Mouse (Mus musculus): ENCODE results near the gene 1110008P14Rik. TPM values are rescaled to one million over a fixed set of nuclear protein-coding genes. Genes with fewer than 3 reads are reported as not detected.
A peak's percentile ranks its signal among the peaks of the same experiment; 100 is the strongest.

Gene 1110008P14Rik
- polyA plus RNA-seq (2015; fragmentation: Nextera tagmentation; extraction: Ambion mirVana), result 41.5 and 41.9 TPM in 2 replicates

- H3K4me2 ChIP-seq (ENCODE audit: low read depth, low read length), result peak within 1 kb of the TSS; percentile 93
- no peaks in the 10 kb centered on the region for H3K9me3 ChIP-seq (replicated peaks; ENCODE audit: control insufficient read depth, low read length)
- ATAC-seq (ENCODE audit: insufficient read depth, low FRiP score), result peak; percentile 93
- H3K4me1 ChIP-seq (ENCODE audit: control insufficient read depth, insufficient read depth, low read length), result peaks cover 6% of the 10 kb centered on the region; the same call in 1 of the 2 replicates
- peak within 1 kb of the TSS; percentile 71 for H3K9ac ChIP-seq (ENCODE audit: low read length)
- H3K27me3 ChIP-seq (ENCODE audit: control insufficient read depth, insufficient read depth, low read length), result 0 out of 2 replicates have a peak, but pooled peaks cover 2% of the 10 kb centered on the region
- H3K36me3 ChIP-seq (ENCODE audit: control insufficient read depth, insufficient read depth, low read length), result no peaks in the 10 kb centered on the region
- H3K4me3 ChIP-seq (replicated peaks; ENCODE audit: low read length), result peak within 1 kb of the TSS; percentile 66
- peak within 1 kb of the TSS; percentile 39; the same call in 1 of the 2 replicates for H3K27ac ChIP-seq (ENCODE audit: low read length)
- 1% methylated on average over 46 of the region's 47 CpGs for WGBS
Observed at GRCm38 (mm10) chr2:32381775-32382223, at the start of gene 1110008P14Rik. TSS of gene 1110008P14Rik (minus strand) at chr2:32381938.

- Histone ChIP-seq H3K4me3 (replicated peaks; ENCODE audit: low read length) (peak overlapping the region; percentile 44), H3K4me2 (ENCODE audit: low read depth, low read length) (peak overlapping the region; percentile 72), H3K36me3 (ENCODE audit: control insufficient read depth, insufficient read depth, low read length) (no peaks in the 10 kb centered on the region), H3K4me1 (ENCODE audit: control insufficient read depth, insufficient read depth, low read length) (peaks cover 36% of the 10 kb centered on the region), H3K27ac (ENCODE audit: low read length) (peak overlapping the region; percentile 73), H3K9me3 (replicated peaks; ENCODE audit: control insufficient read depth, low read length) (no peaks in the 10 kb centered on the region), H3K27me3 (ENCODE audit: control insufficient read depth, insufficient read depth, low read length) (no peaks in the 10 kb centered on the region), H3K9ac (ENCODE audit: low read length) (peak overlapping the region; percentile 70)
- ATAC-seq (ENCODE audit: insufficient read depth, low FRiP score), result peak; percentile 79; the same call in 1 of the 2 replicates
- WGBS, result 11% methylated on average over 18 of the region's 18 CpGs
Observed at GRCm38 (mm10) chr2:32430701-32431676, 49.3 kb upstream of the 1110008P14Rik start.

- 66% methylated on average over 4 of the region's 4 CpGs for WGBS
- Histone ChIP-seq H3K27me3 (ENCODE audit: control insufficient read depth, insufficient read depth, low read length) (no peaks in the 10 kb centered on the region), H3K4me3 (replicated peaks; ENCODE audit: low read length) (no peak overlapping the region), H3K36me3 (ENCODE audit: control insufficient read depth, insufficient read depth, low read length) (no peaks in the 10 kb centered on the region), H3K9ac (ENCODE audit: low read length) (no peak overlapping the region), H3K27ac (ENCODE audit: low read length) (peak overlapping the region; percentile 90), H3K9me3 (replicated peaks; ENCODE audit: control insufficient read depth, low read length) (no peaks in the 10 kb centered on the region), H3K4me2 (ENCODE audit: low read depth, low read length) (no peak overlapping the region), H3K4me1 (ENCODE audit: control insufficient read depth, insufficient read depth, low read length) (peaks cover 49% of the 10 kb centered on the region)
- ATAC-seq (ENCODE audit: insufficient read depth, low FRiP score), result no peak
Observed at GRCm38 (mm10) chr2:32429215-32429891, 47.6 kb upstream of the 1110008P14Rik start.

- H3K4me1 ChIP-seq (ENCODE audit: control insufficient read depth, insufficient read depth, low read length), result peaks cover 54% of the 10 kb centered on the region
- no peaks in the 10 kb centered on the region for H3K9me3 ChIP-seq (replicated peaks; ENCODE audit: control insufficient read depth, low read length)
- H3K27ac ChIP-seq (ENCODE audit: low read length), result peak overlapping the region; percentile 90
- ATAC-seq (ENCODE audit: insufficient read depth, low FRiP score), result peak; percentile 85
- H3K36me3 ChIP-seq (ENCODE audit: control insufficient read depth, insufficient read depth, low read length), result no peaks in the 10 kb centered on the region
- WGBS, result 31% methylated on average over 8 of the region's 8 CpGs
- H3K4me3 ChIP-seq (replicated peaks; ENCODE audit: low read length), result peak overlapping the region; percentile 18
- H3K4me2 ChIP-seq (ENCODE audit: low read depth, low read length), result peak overlapping the region; percentile 20
- peak overlapping the region; percentile 10 for H3K9ac ChIP-seq (ENCODE audit: low read length)
- no peaks in the 10 kb centered on the region for H3K27me3 ChIP-seq (ENCODE audit: control insufficient read depth, insufficient read depth, low read length)
Observed at GRCm38 (mm10) chr2:32428262-32428722, 46.6 kb upstream of the 1110008P14Rik start.

GRCm38 (mm10) chr2:32427720-32428119 is 46.0 kb upstream of the 1110008P14Rik start:
- Histone ChIP-seq H3K27ac (ENCODE audit: low read length) (peak overlapping the region; percentile 90), H3K9ac (ENCODE audit: low read length) (peak overlapping the region; percentile 10; the same call in 1 of the 2 replicates), H3K9me3 (replicated peaks; ENCODE audit: control insufficient read depth, low read length) (no peaks in the 10 kb centered on the region), H3K4me3 (replicated peaks; ENCODE audit: low read length) (no peak overlapping the region), H3K4me1 (ENCODE audit: control insufficient read depth, insufficient read depth, low read length) (peaks cover 59% of the 10 kb centered on the region), H3K27me3 (ENCODE audit: control insufficient read depth, insufficient read depth, low read length) (no peaks in the 10 kb centered on the region), H3K36me3 (ENCODE audit: control insufficient read depth, insufficient read depth, low read length) (no peaks in the 10 kb centered on the region), H3K4me2 (ENCODE audit: low read depth, low read length) (peak overlapping the region; percentile 20; the same call in 1 of the 2 replicates)
- ATAC-seq (ENCODE audit: insufficient read depth, low FRiP score), result no peak
- 67% methylated on average over 5 of the region's 5 CpGs for WGBS

- no peak overlapping the region for H3K9ac ChIP-seq (ENCODE audit: low read length)
- H3K9me3 ChIP-seq (replicated peaks; ENCODE audit: control insufficient read depth, low read length), result no peaks in the 10 kb centered on the region
- peaks cover 66% of the 10 kb centered on the region for H3K4me1 ChIP-seq (ENCODE audit: control insufficient read depth, insufficient read depth, low read length)
- H3K27ac ChIP-seq (ENCODE audit: low read length), result no peak overlapping the region
- no peak overlapping the region for H3K4me2 ChIP-seq (ENCODE audit: low read depth, low read length)
- H3K27me3 ChIP-seq (ENCODE audit: control insufficient read depth, insufficient read depth, low read length), result no peaks in the 10 kb centered on the region
- no peak for ATAC-seq (ENCODE audit: insufficient read depth, low FRiP score)
- no peaks in the 10 kb centered on the region for H3K36me3 ChIP-seq (ENCODE audit: control insufficient read depth, insufficient read depth, low read length)
- H3K4me3 ChIP-seq (replicated peaks; ENCODE audit: low read length), result no peak overlapping the region
- 90% methylated on average over 1 of the region's 1 CpGs for WGBS
Observed at GRCm38 (mm10) chr2:32426141-32426540, 44.4 kb upstream of the 1110008P14Rik start.

- no peaks in the 10 kb centered on the region for H3K9me3 ChIP-seq (replicated peaks; ENCODE audit: control insufficient read depth, low read length)
- no peaks in the 10 kb centered on the region for H3K27me3 ChIP-seq (ENCODE audit: control insufficient read depth, insufficient read depth, low read length)
- H3K9ac ChIP-seq (ENCODE audit: low read length), result no peak overlapping the region
- no peak for ATAC-seq (ENCODE audit: insufficient read depth, low FRiP score)
- H3K4me3 ChIP-seq (replicated peaks; ENCODE audit: low read length), result no peak overlapping the region
- H3K36me3 ChIP-seq (ENCODE audit: control insufficient read depth, insufficient read depth, low read length), result no peaks in the 10 kb centered on the region
- H3K27ac ChIP-seq (ENCODE audit: low read length), result peak overlapping the region; percentile 96
- no peak overlapping the region for H3K4me2 ChIP-seq (ENCODE audit: low read depth, low read length)
- peaks cover 64% of the 10 kb centered on the region for H3K4me1 ChIP-seq (ENCODE audit: control insufficient read depth, insufficient read depth, low read length)
- WGBS, result 66% methylated on average over 5 of the region's 5 CpGs
Observed at GRCm38 (mm10) chr2:32425568-32425967, 43.8 kb upstream of the 1110008P14Rik start.

GRCm38 (mm10) chr2:32424796-32425195 is 43.1 kb upstream of the 1110008P14Rik start:
- H3K4me1 ChIP-seq (ENCODE audit: control insufficient read depth, insufficient read depth, low read length), result peaks cover 56% of the 10 kb centered on the region
- WGBS, result 29% methylated on average over 3 of the region's 3 CpGs

More at GRCm38 (mm10) chr2:32424796-32425195, 43.1 kb upstream of the 1110008P14Rik start:
- H3K4me3 ChIP-seq (replicated peaks; ENCODE audit: low read length), result no peak overlapping the region
- no peaks in the 10 kb centered on the region for H3K9me3 ChIP-seq (replicated peaks; ENCODE audit: control insufficient read depth, low read length)
- no peaks in the 10 kb centered on the region for H3K27me3 ChIP-seq (ENCODE audit: control insufficient read depth, insufficient read depth, low read length)
- peak overlapping the region; percentile 96 for H3K27ac ChIP-seq (ENCODE audit: low read length)
- H3K9ac ChIP-seq (ENCODE audit: low read length), result no peak overlapping the region
- 0 out of 2 replicates have a peak, but pooled peaks cover 3% of the 10 kb centered on the region for H3K36me3 ChIP-seq (ENCODE audit: control insufficient read depth, insufficient read depth, low read length)
- no peak for ATAC-seq (ENCODE audit: insufficient read depth, low FRiP score)
- H3K4me2 ChIP-seq (ENCODE audit: low read depth, low read length), result no peak overlapping the region

All from stomach, embryonic 16.5 days (tissue).